Mouse (Mus musculus) liver, adult 2 months (tissue): ENCODE data around the gene Arhgef25.

Source experiments
- CTCF ChIP-seq: fragments of 200-500 bp; IDR thresholded peaks from 2 replicates; pipeline ENCODE4 v1.5.1; 2011; ENCODE audit warnings: low read depth, low read length, control low read depth
- POLR2A ChIP-seq: fragments of 200-500 bp; IDR thresholded peaks from 2 replicates; pipeline ENCODE4 v1.6.1; 2011; ENCODE audit warnings: low read length, control low read depth; ENCODE audit not compliant: insufficient read depth; ENCODE audit errors: extremely low read depth

GRCm38 (mm10) chr10:127195328-127196129, 5.6 kb upstream of the Arhgef25 start, which contains the start of gene Dtx3:
- no peak for TF ChIP-seq POLR2A
- no peak for TF ChIP-seq CTCF
